Mouse (Mus musculus) embryonic facial prominence, embryonic 14.5 days (tissue): Measurements from ENCODE around the gene Plcd1. TPM values are rescaled to one million over a fixed set of nuclear protein-coding genes. Genes with fewer than 3 reads are reported as not detected.
A peak's percentile ranks its signal among the peaks of the same experiment; 100 is the strongest.

Experiments
- ATAC-seq: fragments of 200-750 bp; cut with Nextera tagmentation; 2 replicates; pipeline ENCODE4 v1.8.0; 2017; ENCODE audit warnings: low read depth, moderate number of reproducible peaks, moderate TSS enrichment
- DNase-seq: peaks from one replicate; pipeline ENCODE4 v3.0.0-alpha.2; 2015; ENCODE audit warnings: low spot score
- H3K27ac ChIP-seq: fragments of 300-500 bp; sonication (generic); replicated peaks from 2 replicates; pipeline ENCODE4 v1.5.1; 2014; ENCODE audit warnings: low read depth, mild to moderate bottlenecking, low read length, moderate library complexity
- H3K27me3 ChIP-seq: fragments of 300-500 bp; sonication (generic); replicated peaks from 2 replicates; pipeline ENCODE4 v1.6.1; 2014; ENCODE audit warnings: low read length; ENCODE audit not compliant: control insufficient read depth, insufficient read depth
- H3K36me3 ChIP-seq: fragments of 300-500 bp; sonication (generic); 2 replicates; pipeline ENCODE4 v1.6.1; 2014; ENCODE audit warnings: low read length, mixed read lengths; ENCODE audit not compliant: control insufficient read depth, insufficient read depth
- H3K4me1 ChIP-seq: fragments of 300-500 bp; sonication (generic); 2 replicates; pipeline ENCODE4 v1.6.1; 2014; ENCODE audit warnings: antibody characterized with exemption, low read length; ENCODE audit not compliant: control insufficient read depth, insufficient read depth
- H3K4me2 ChIP-seq: fragments of 300-500 bp; sonication (generic); 2 replicates; pipeline ENCODE4 v1.6.1; 2014; ENCODE audit warnings: low read depth, mild to moderate bottlenecking, low read length, moderate library complexity, mixed read lengths
- H3K4me3 ChIP-seq: fragments of 300-500 bp; sonication (generic); 2 replicates; pipeline ENCODE4 v1.5.1; 2014; ENCODE audit warnings: low read depth, mild to moderate bottlenecking, low read length
- H3K9ac ChIP-seq: fragments of 300-500 bp; sonication (generic); 2 replicates; pipeline ENCODE4 v1.6.1; 2014; ENCODE audit warnings: low read depth, mild to moderate bottlenecking, low read length, moderate library complexity, mixed read lengths
- H3K9me3 ChIP-seq: fragments of 300-500 bp; sonication (generic); 2 replicates; pipeline ENCODE4 v1.6.1; 2016; ENCODE audit warnings: low read length; ENCODE audit not compliant: control insufficient read depth
- WGBS: fragments of 180-500 bp; shearing (Covaris S2); extraction: QIAGEN DNeasy Blood & Tissue Kit; methylation state at CpG from one replicate; pipeline ENCODE4 v1.1.7; 2014; 5-methylcytosine and 5-hydroxymethylcytosine counted together
- microRNA-seq: library from miRNA; unstranded; fragments of <30 nt; microRNA quantifications from one replicate; pipeline ENCODE4, GENCODE M21; 2016; ENCODE audit warnings: borderline number of aligned reads
- polyA plus RNA-seq: library from polyadenylated mRNA; unstranded; fragments of >200 nt; fragmentation: Nextera tagmentation; extraction: Ambion mirVana; gene quantifications from 2 replicates; pipeline ENCODE4 v1.2.1, GENCODE M21; 2014

Gene Plcd1
- polyA plus RNA-seq, 1 experiment from 2014 or later, result 45.2 TPM

GRCm38 (mm10) chr9:119025263-119025662 is 68.0 kb downstream of the Plcd1 start:
- no peaks in the 10 kb centered on the region for H3K4me1 ChIP-seq
- H3K9me3 ChIP-seq, result no peaks in the 10 kb centered on the region
- DNase-seq (no peak), ATAC-seq (no peak)
- no peak overlapping the region for H3K4me3 ChIP-seq
- no peaks in the 10 kb centered on the region for H3K27me3 ChIP-seq
- no peak overlapping the region for H3K9ac ChIP-seq
- H3K27ac ChIP-seq, result no peak overlapping the region
- peaks cover 14% of the 10 kb centered on the region for H3K36me3 ChIP-seq
- no peak overlapping the region for H3K4me2 ChIP-seq
- 68% methylated on average over 6 of the region's 6 CpGs for WGBS

DNA sequence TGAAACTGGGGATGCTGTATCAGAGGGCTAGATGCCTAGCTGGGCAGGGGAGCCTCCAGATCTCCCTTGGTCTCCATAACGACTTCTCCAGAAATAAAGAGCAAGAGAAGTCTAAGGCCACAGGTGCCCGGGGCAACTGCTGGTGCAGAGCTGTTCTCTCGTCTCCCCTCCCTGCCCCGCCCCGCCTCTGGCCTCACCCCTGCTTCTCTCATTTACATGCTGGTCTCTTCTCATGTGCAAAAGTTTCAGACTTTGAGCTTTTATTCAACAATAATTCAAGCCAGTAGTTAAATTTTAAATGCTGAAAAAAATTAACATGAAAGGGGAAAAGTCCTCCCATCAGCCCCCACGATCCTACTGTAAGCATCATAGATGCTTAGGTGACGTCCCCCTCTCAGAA is 71.6 kb downstream of the Plcd1 start:
- no peaks in the 10 kb centered on the region for H3K9me3 ChIP-seq
- H3K27me3 ChIP-seq, result no peaks in the 10 kb centered on the region
- DNase-seq, result no peak
- H3K4me3 ChIP-seq, result no peak overlapping the region
- H3K36me3 ChIP-seq, result peaks cover 19% of the 10 kb centered on the region
- no peak overlapping the region for H3K27ac ChIP-seq
- 0 out of 2 replicates have a peak, but pooled peaks cover 2% of the 10 kb centered on the region for H3K4me1 ChIP-seq
- no peak for ATAC-seq
- WGBS, result 69% methylated on average over 7 of the region's 7 CpGs
- no peak overlapping the region for H3K4me2 ChIP-seq
- no peak overlapping the region for H3K9ac ChIP-seq

Small RNA genes lying within 50 kb of the gene (microRNA-seq; reads per million reads assigned to microRNA genes)
- gene Mir26a-1, result 11.9 reads per million, percentile 30 among the genes with 10 or more reads in this experiment

Other genes with a start within 250 kb of the Plcd1 start
- gene Ctdspl, start 167.0 kb downstream of the Plcd1 start, polyA plus RNA-seq, result 17.7 and 17.8 TPM in 2 replicates
- 15.0 and 19.7 TPM in 2 replicates for gene Vill, start 40.7 kb downstream of the Plcd1 start, polyA plus RNA-seq
- gene Dlec1, start 9.0 kb upstream of the Plcd1 start, polyA plus RNA-seq, result 1.3 and 1.8 TPM in 2 replicates
- gene Acaa1b, start 63.6 kb upstream of the Plcd1 start, polyA plus RNA-seq, result 1.9 and 2.6 TPM in 2 replicates
- not detected in 2 replicates for gene Gm47289, start 65.7 kb upstream of the Plcd1 start, polyA plus RNA-seq
- not detected in 2 replicates for gene Slc22a13, start 115.6 kb upstream of the Plcd1 start, polyA plus RNA-seq
- 13.6 and 14.5 TPM in 2 replicates for gene Oxsr1, start 228.9 kb upstream of the Plcd1 start, polyA plus RNA-seq
- 83.8 and 86.9 TPM in 2 replicates for gene Acaa1a, start 246.2 kb upstream of the Plcd1 start, polyA plus RNA-seq
- gene Myd88, start 247.9 kb upstream of the Plcd1 start, polyA plus RNA-seq, result 22.2 and 26.4 TPM in 2 replicates